Mouse (Mus musculus): ENCODE measurements around the gene Acvr1b. TPM values are rescaled to one million over a fixed set of nuclear protein-coding genes. Genes with fewer than 3 reads are reported as not detected.

Acvr1b gene
- polyA plus RNA-seq, 1 experiment from 2014 or later = 14.3 TPM

- Histone ChIP-seq H3K9me3 (replicated peaks) (no peaks in the 10 kb centered on the region), H3K36me3 (ENCODE audit: poor library complexity, severe bottlenecking) (no peaks in the 10 kb centered on the region), H3K27me3 (peaks cover 10% of the 10 kb centered on the region; the same call in 1 of the 2 replicates), H3K4me1 (peaks cover 30% of the 10 kb centered on the region), H3K4me2 (peak overlapping the region; percentile 55), H3K27ac (no peak overlapping the region), H3K9ac (peak overlapping the region; percentile 41; the same call in 1 of the 2 replicates), H3K4me3 (peak overlapping the region; percentile 22)
- peak; percentile 50; the same call in 1 of the 2 replicates for ATAC-seq
- WGBS = 6% methylated on average over 28 of the region's 28 CpGs
Measured at GRCm38 (mm10) chr15:101238885-101239511, 65.1 kb downstream of the Acvr1b start.

- H3K9ac ChIP-seq = no peak overlapping the region
- ATAC-seq = no peak
- H3K36me3 ChIP-seq (ENCODE audit: poor library complexity, severe bottlenecking) = no peaks in the 10 kb centered on the region
- H3K4me3 ChIP-seq = no peak overlapping the region
- H3K4me2 ChIP-seq = no peak overlapping the region
- peaks cover 27% of the 10 kb centered on the region for H3K4me1 ChIP-seq
- H3K27me3 ChIP-seq = peaks cover 10% of the 10 kb centered on the region; the same call in 1 of the 2 replicates
- WGBS = 59% methylated on average over 8 of the region's 8 CpGs
- no peak overlapping the region for H3K27ac ChIP-seq
- H3K9me3 ChIP-seq (replicated peaks) = no peaks in the 10 kb centered on the region
Measured at GRCm38 (mm10) chr15:101239821-101240220, 66.0 kb downstream of the Acvr1b start.

GRCm38 (mm10) chr15:101240799-101241204 is 66.9 kb downstream of the Acvr1b start:
- no peaks in the 10 kb centered on the region for H3K36me3 ChIP-seq (ENCODE audit: poor library complexity, severe bottlenecking)
- no peak overlapping the region for H3K27ac ChIP-seq
- ATAC-seq = peak; percentile 68
- no peaks in the 10 kb centered on the region for H3K9me3 ChIP-seq (replicated peaks)
- 13% methylated on average over 10 of the region's 10 CpGs for WGBS
- peaks cover 19% of the 10 kb centered on the region for H3K4me1 ChIP-seq
- peak overlapping the region; percentile 32 for H3K4me2 ChIP-seq
- peaks cover 10% of the 10 kb centered on the region; the same call in 1 of the 2 replicates for H3K27me3 ChIP-seq
- H3K9ac ChIP-seq = no peak overlapping the region
- no peak overlapping the region for H3K4me3 ChIP-seq

- Histone ChIP-seq H3K4me2 (peak overlapping the region; percentile 32), H3K4me3 (no peak overlapping the region), H3K4me1 (peaks cover 18% of the 10 kb centered on the region), H3K36me3 (ENCODE audit: poor library complexity, severe bottlenecking) (no peaks in the 10 kb centered on the region), H3K9ac (no peak overlapping the region), H3K9me3 (replicated peaks) (no peaks in the 10 kb centered on the region), H3K27me3 (peaks cover 10% of the 10 kb centered on the region; the same call in 1 of the 2 replicates), H3K27ac (no peak overlapping the region)
- 61% methylated on average over 9 of the region's 9 CpGs for WGBS
- no peak for ATAC-seq
Measured at GRCm38 (mm10) chr15:101241236-101241635, 67.4 kb downstream of the Acvr1b start.

- H3K4me1 ChIP-seq = peaks cover 21% of the 10 kb centered on the region
- H3K27ac ChIP-seq = no peak overlapping the region
- no peak overlapping the region for H3K4me3 ChIP-seq
- no peak overlapping the region for H3K9ac ChIP-seq
- H3K4me2 ChIP-seq = no peak overlapping the region
- H3K9me3 ChIP-seq (replicated peaks) = no peaks in the 10 kb centered on the region
- H3K27me3 ChIP-seq = peaks cover 10% of the 10 kb centered on the region; the same call in 1 of the 2 replicates
- 82% methylated on average over 9 of the region's 9 CpGs for WGBS
- H3K36me3 ChIP-seq (ENCODE audit: poor library complexity, severe bottlenecking) = no peaks in the 10 kb centered on the region
- ATAC-seq = no peak
Measured at GRCm38 (mm10) chr15:101241853-101242252, 68.0 kb downstream of the Acvr1b start.

- no peak overlapping the region for H3K4me2 ChIP-seq
- ATAC-seq = no peak
- no peak overlapping the region for H3K4me3 ChIP-seq
- H3K27me3 ChIP-seq = peaks cover 10% of the 10 kb centered on the region; the same call in 1 of the 2 replicates
- H3K9me3 ChIP-seq (replicated peaks) = no peaks in the 10 kb centered on the region
- H3K36me3 ChIP-seq (ENCODE audit: poor library complexity, severe bottlenecking) = no peaks in the 10 kb centered on the region
- peaks cover 26% of the 10 kb centered on the region for H3K4me1 ChIP-seq
- 22% methylated on average over 8 of the region's 8 CpGs for WGBS
- no peak overlapping the region for H3K9ac ChIP-seq
- no peak overlapping the region for H3K27ac ChIP-seq
Measured at GRCm38 (mm10) chr15:101242645-101243044, 68.8 kb downstream of the Acvr1b start.

GRCm38 (mm10) chr15:101244012-101244411 is 70.1 kb downstream of the Acvr1b start:
- Histone ChIP-seq H3K9me3 (replicated peaks) (no peaks in the 10 kb centered on the region), H3K4me2 (no peak overlapping the region), H3K4me3 (no peak overlapping the region), H3K9ac (no peak overlapping the region), H3K27ac (no peak overlapping the region), H3K27me3 (peaks cover 4% of the 10 kb centered on the region; the same call in 1 of the 2 replicates), H3K36me3 (ENCODE audit: poor library complexity, severe bottlenecking) (no peaks in the 10 kb centered on the region), H3K4me1 (peaks cover 22% of the 10 kb centered on the region)
- WGBS = 67% methylated on average over 3 of the region's 3 CpGs
- ATAC-seq = no peak

GRCm38 (mm10) chr15:101246231-101247154 is 72.6 kb downstream of the Acvr1b start:
- Histone ChIP-seq H3K27ac (peak overlapping the region; percentile 82), H3K4me3 (peak overlapping the region; percentile 45)
- 2% methylated on average over 56 of the region's 56 CpGs for WGBS

GRCm38 (mm10) chr15:101247155-101247498 is 73.3 kb downstream of the Acvr1b start:
- Histone ChIP-seq H3K9me3 (replicated peaks) (no peaks in the 10 kb centered on the region), H3K4me1 (peaks cover 12% of the 10 kb centered on the region), H3K27ac (no peak overlapping the region), H3K4me3 (peak overlapping the region; percentile 45; the same call in 1 of the 2 replicates), H3K36me3 (ENCODE audit: poor library complexity, severe bottlenecking) (no peaks in the 10 kb centered on the region), H3K9ac (peak overlapping the region; percentile 56; the same call in 1 of the 2 replicates), H3K27me3 (0 out of 2 replicates have a peak, but pooled peaks cover under 1% of the 10 kb centered on the region), H3K4me2 (peak overlapping the region; percentile 61)
- WGBS = 88% methylated on average over 1 of the region's 1 CpGs
- ATAC-seq = no peak

More at GRCm38 (mm10) chr15:101246231-101247154, 72.6 kb downstream of the Acvr1b start:
- Histone ChIP-seq H3K4me2 (peak overlapping the region; percentile 61), H3K36me3 (ENCODE audit: poor library complexity, severe bottlenecking) (no peaks in the 10 kb centered on the region), H3K27me3 (peaks cover 4% of the 10 kb centered on the region; the same call in 1 of the 2 replicates), H3K4me1 (peaks cover 12% of the 10 kb centered on the region), H3K9ac (peak overlapping the region; percentile 56), H3K9me3 (replicated peaks) (no peaks in the 10 kb centered on the region)
- ATAC-seq = peak; percentile 99

GRCm38 (mm10) chr15:101248029-101248710 is 74.3 kb downstream of the Acvr1b start:
- no peak overlapping the region for H3K4me2 ChIP-seq
- H3K9me3 ChIP-seq (replicated peaks) = no peaks in the 10 kb centered on the region
- no peak for ATAC-seq
- H3K4me1 ChIP-seq = peaks cover 12% of the 10 kb centered on the region
- H3K36me3 ChIP-seq (ENCODE audit: poor library complexity, severe bottlenecking) = no peaks in the 10 kb centered on the region
- WGBS = 71% methylated on average over 5 of the region's 5 CpGs
- no peak overlapping the region for H3K4me3 ChIP-seq
- H3K9ac ChIP-seq = no peak overlapping the region
- no peak overlapping the region for H3K27ac ChIP-seq
- peaks cover 8% of the 10 kb centered on the region; the same call in 1 of the 2 replicates for H3K27me3 ChIP-seq

- no peak overlapping the region for H3K4me3 ChIP-seq
- no peaks in the 10 kb centered on the region for H3K36me3 ChIP-seq (ENCODE audit: poor library complexity, severe bottlenecking)
- peaks cover 21% of the 10 kb centered on the region for H3K4me1 ChIP-seq
- peaks cover 11% of the 10 kb centered on the region; the same call in 1 of the 2 replicates for H3K27me3 ChIP-seq
- H3K4me2 ChIP-seq = no peak overlapping the region
- no peak overlapping the region for H3K9ac ChIP-seq
- WGBS = 80% methylated on average over 9 of the region's 9 CpGs
- H3K9me3 ChIP-seq (replicated peaks) = no peaks in the 10 kb centered on the region
- no peak overlapping the region for H3K27ac ChIP-seq
- no peak for ATAC-seq
Measured at GRCm38 (mm10) chr15:101250220-101250800, 76.4 kb downstream of the Acvr1b start.
